Mouse (Mus musculus) erythroblast, embryonic 14.5 days (primary cell): ENCODE measurements around the gene Gm35549.

ENCODE experiments used
- GATA1 ChIP-seq: IDR thresholded peaks from 2 replicates; pipeline ENCODE4 v1.6.1; 2012; ENCODE audit warnings: low read length, inconsistent platforms, mixed read lengths
- TAL1 ChIP-seq: IDR thresholded peaks from 3 replicates; pipeline ENCODE4 v1.6.1; 2012; ENCODE audit warnings: low read length, inconsistent platforms, mixed read lengths

DNA sequence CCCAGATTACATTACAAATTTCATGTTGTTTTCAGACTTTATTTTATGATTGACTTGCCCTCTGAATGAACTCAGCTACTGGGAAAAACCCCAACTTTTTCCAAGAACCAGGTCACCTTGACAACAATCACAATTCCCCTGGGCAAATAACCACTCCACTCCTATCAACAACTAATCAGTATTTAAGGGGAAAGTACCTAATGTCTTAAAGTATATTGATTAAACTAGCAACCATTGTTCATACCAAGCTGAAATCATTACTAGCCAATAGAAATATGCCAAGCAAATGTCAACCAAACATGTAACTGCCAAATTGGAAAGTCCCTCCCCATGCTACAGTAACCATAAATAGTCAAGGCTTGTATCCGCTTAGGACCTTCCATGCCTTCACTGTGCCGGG lies 31.3 kb upstream of the Gm35549 start:
- TF ChIP-seq GATA1 (no peak), TAL1 (no peak)
